In genomic region chr13:23554925-23555838, GRCm38 (mm10) we compare ENCODE assay signal across 8 mouse cellular contexts. TPM values are rescaled to one million over a fixed set of nuclear protein-coding genes. Genes with fewer than 3 reads are reported as not detected.
DNase-seq lines count a peak whose midpoint lies in the region; ATAC-seq and TF ChIP-seq lines count a peak whose summit lies in the region.

No protein-coding gene starts in this region.

- peak; percentile 86 for ATAC-seq in hindbrain, embryonic 11.5 days (ENCODE audit: low FRiP score)

- no peaks in the 10 kb centered on the region for H3K27me3 ChIP-seq in cerebellum, adult 2 months (ENCODE audit: control insufficient read depth, insufficient read depth, low read length)
- no peaks in the 10 kb centered on the region for H3K27me3 ChIP-seq in hindbrain, embryonic 11.5 days (ENCODE audit: control insufficient read depth, insufficient read depth, low read length)

- H3K36me3 ChIP-seq in hindbrain, embryonic 11.5 days (ENCODE audit: control insufficient read depth, insufficient read depth, low read length), result no peaks in the 10 kb centered on the region

- TF ChIP-seq POLR2A in cerebellum, adult 2 months (IDR thresholded peaks at IDR 0.05; ENCODE audit: borderline replicate concordance, insufficient read depth, low read length), result peak; percentile 57; the same call in 1 of the 2 replicates

- WGBS in cerebellum, adult 2 months, result under 1% methylated on average over 54 of the region's 54 CpGs
- WGBS in hindbrain, embryonic 11.5 days, result under 1% methylated on average over 52 of the region's 54 CpGs

- peak overlapping the region; percentile 41 for H3K27ac ChIP-seq in cerebellum, adult 2 months (ENCODE audit: insufficient read depth, low read length)
- peak overlapping the region; percentile 97 for H3K27ac ChIP-seq in hindbrain, embryonic 11.5 days (ENCODE audit: low read depth, low read length)
- H3K27ac ChIP-seq in left cerebral cortex, adult 2 months, result peak overlapping the region; percentile 70

- H3K9me3 ChIP-seq in hindbrain, embryonic 11.5 days (ENCODE audit: control insufficient read depth, low read length), result no peaks in the 10 kb centered on the region

- H3K4me3 ChIP-seq in cerebellum, adult 2 months (replicated peaks; ENCODE audit: insufficient read depth, low read depth, low read length), result peak overlapping the region; percentile 77
- peak overlapping the region; percentile 57 for H3K4me3 ChIP-seq in hindbrain, embryonic 11.5 days (ENCODE audit: low read depth, low read length)
- H3K4me3 ChIP-seq in left cerebral cortex, adult 2 months, result peak overlapping the region; percentile 67

- H3K9ac ChIP-seq in hindbrain, embryonic 11.5 days (ENCODE audit: low read depth, low read length), result peak overlapping the region; percentile 90

- DNase-seq in MEL-GATA-1-ER (ENCODE audit: extremely low read depth, low read depth), result peak; percentile 95
- DNase-seq in cerebellum, adult 2 months, result peak; percentile 74 to 79
- DNase-seq in forelimb bud, embryonic 11.5 days (ENCODE audit: low read depth, low spot score), result peak; percentile 93
- peak; percentile 84 for DNase-seq in hindbrain, embryonic 11.5 days (ENCODE audit: low spot score)
- DNase-seq in left cerebral cortex, adult 2 months (ENCODE audit: extremely low spot score in 1 of 2, low spot score in 2 of 2), result peak; percentile 71 to 79
- DNase-seq in lung, postnatal 4 days, result peak; percentile 82 to 83
- DNase-seq in retina, postnatal 1 day, result peak; percentile 90
- DNase-seq in urinary bladder, adult 2 months (ENCODE audit: low spot score), result peak; percentile 59

- peak overlapping the region; percentile 98 for H3K4me2 ChIP-seq in hindbrain, embryonic 11.5 days (replicated peaks; ENCODE audit: low read depth, low read length)

- TF ChIP-seq CTCF in cerebellum, adult 2 months (IDR thresholded peaks at IDR 0.05; ENCODE audit: borderline replicate concordance, insufficient read depth, low read depth, low read length), result no peak
- no peak for TF ChIP-seq CTCF in left cerebral cortex, adult 2 months (IDR thresholded peaks at IDR 0.05)

- peaks cover 2% of the 10 kb centered on the region; the same call in 1 of the 2 replicates for H3K4me1 ChIP-seq in cerebellum, adult 2 months (ENCODE audit: control insufficient read depth, insufficient read depth, low read length)
- H3K4me1 ChIP-seq in hindbrain, embryonic 11.5 days (replicated peaks; ENCODE audit: control insufficient read depth, insufficient read depth, low read length), result no peaks in the 10 kb centered on the region

- intact Hi-C loops in left cerebral cortex, adult 2 months (cut with DNase I), result no loop called here

RNA-seq across cellular contexts. Expression of gene Hist1h1d, which starts 2.1 kb away (rescaled TPM):
- polyA plus RNA-seq in cerebellum, adult 2 months (2012; rRNA removed), result 0.05 and 0.14 TPM in 2 replicates
- polyA plus RNA-seq in hindbrain, embryonic 11.5 days (2014; fragmentation: Nextera tagmentation; extraction: Ambion mirVana), result 0.56 and 0.57 TPM in 2 replicates
- total RNA-seq in left cerebral cortex, adult 2 months (2021), result 1 to 10 TPM; 3.5 TPM
- 0.62 and 0.90 TPM in 2 replicates for polyA plus RNA-seq in urinary bladder, adult 2 months (2012; rRNA removed)

RNA-seq across cellular contexts. Expression of gene Hist1h4f, which starts 3.7 kb away (rescaled TPM):
- 4.7 and 7.0 TPM in 2 replicates for polyA plus RNA-seq in cerebellum, adult 2 months (2012; rRNA removed)
- 0.56 and 0.80 TPM in 2 replicates for polyA plus RNA-seq in hindbrain, embryonic 11.5 days (2014; fragmentation: Nextera tagmentation; extraction: Ambion mirVana)
- total RNA-seq in left cerebral cortex, adult 2 months (2021), result 100 to 1,000 TPM; 161 to 177 TPM
- polyA plus RNA-seq in urinary bladder, adult 2 months (2012; rRNA removed), result 0.26 and 0.78 TPM in 2 replicates

RNA-seq across cellular contexts. Expression of gene Hist1h3e, which starts 7.0 kb away (rescaled TPM):
- polyA plus RNA-seq in cerebellum, adult 2 months (2012; rRNA removed), result 1.5 and 3.2 TPM in 2 replicates
- 6.7 and 6.9 TPM in 2 replicates for polyA plus RNA-seq in hindbrain, embryonic 11.5 days (2014; fragmentation: Nextera tagmentation; extraction: Ambion mirVana)
- 10 to 100 TPM; 40.1 to 50.4 TPM for total RNA-seq in left cerebral cortex, adult 2 months (2021)
- 0.83 and 1.6 TPM in 2 replicates for polyA plus RNA-seq in urinary bladder, adult 2 months (2012; rRNA removed)

RNA-seq across cellular contexts. Expression of gene Hist1h3f, which starts 11.3 kb away (rescaled TPM):
- 0.32 and 0.33 TPM in 2 replicates for polyA plus RNA-seq in cerebellum, adult 2 months (2012; rRNA removed)
- polyA plus RNA-seq in hindbrain, embryonic 11.5 days (2014; fragmentation: Nextera tagmentation; extraction: Ambion mirVana), result 1.0 and 1.1 TPM in 2 replicates
- 10 to 100 TPM; 12.9 to 15.5 TPM for total RNA-seq in left cerebral cortex, adult 2 months (2021)
- polyA plus RNA-seq in urinary bladder, adult 2 months (2012; rRNA removed), result 0.44 and 0.78 TPM in 2 replicates

RNA-seq across cellular contexts. Expression of gene Hist1h2bh, which starts 12.0 kb away (rescaled TPM):
- polyA plus RNA-seq in cerebellum, adult 2 months (2012; rRNA removed), result 0.33 and 0.34 TPM in 2 replicates
- 0.60 and 0.89 TPM in 2 replicates for polyA plus RNA-seq in hindbrain, embryonic 11.5 days (2014; fragmentation: Nextera tagmentation; extraction: Ambion mirVana)
- under 1 TPM; 0.61 TPM for total RNA-seq in left cerebral cortex, adult 2 months (2021)
- 0.60 and 0.69 TPM in 2 replicates for polyA plus RNA-seq in urinary bladder, adult 2 months (2012; rRNA removed)

Comparison
In these comparisons a context has a peak if more than half of its experiments do, and no peak if none do; other contexts are left out.
1. Peak in every context shown above with its lines: DNase-seq, ATAC-seq, H3K4me3 ChIP-seq and H3K27ac ChIP-seq.
2. H3K27ac ChIP-seq: peak in every context shown above with its lines; median percentile 97 in hindbrain, embryonic 11.5 days; 70 in left cerebral cortex, adult 2 months; 41 in cerebellum, adult 2 months.